Comparison of ENCODE assay signal across 7 mouse cellular contexts in the genomic region with DNA sequence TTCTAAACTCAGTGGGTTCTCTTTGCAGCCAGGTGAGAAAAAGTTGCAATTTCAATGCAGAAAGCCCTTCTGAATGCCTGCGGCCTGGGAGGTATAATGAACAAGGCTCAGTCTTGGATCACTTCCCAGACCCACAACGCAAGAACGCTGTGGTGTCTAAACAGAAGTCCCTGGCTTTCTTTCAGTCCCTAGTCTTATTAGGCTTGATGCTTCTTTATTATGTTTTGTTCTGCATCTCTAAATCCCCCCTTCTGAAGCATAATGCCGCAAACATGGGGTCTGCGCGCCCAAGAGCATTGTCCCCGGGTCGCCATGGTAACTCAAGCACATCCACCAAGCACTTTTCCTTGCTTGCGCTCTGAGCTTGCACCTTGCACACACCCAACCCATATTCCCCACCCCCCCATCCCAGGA.
DNase-seq lines count a peak whose midpoint lies in the region; ATAC-seq and TF ChIP-seq lines count a peak whose summit lies in the region.

No protein-coding gene starts in this region.

- H3K9ac ChIP-seq in forebrain, postnatal 0 days = peak overlapping the region; percentile 18; the same call in 1 of the 2 replicates
- H3K9ac ChIP-seq in neural tube, embryonic 15.5 days (replicated peaks) = no peak overlapping the region

- H3K4me1 ChIP-seq in forebrain, postnatal 0 days (ENCODE audit: insufficient read depth) = peaks cover 20% of the 10 kb centered on the region
- peaks cover 28% of the 10 kb centered on the region for H3K4me1 ChIP-seq in neural tube, embryonic 15.5 days

- no peaks in the 10 kb centered on the region for H3K9me3 ChIP-seq in forebrain, postnatal 0 days (ENCODE audit: low read length)
- no peaks in the 10 kb centered on the region for H3K9me3 ChIP-seq in neural tube, embryonic 15.5 days (replicated peaks)

- WGBS in forebrain, postnatal 0 days = 12% methylated on average over 9 of the region's 9 CpGs
- WGBS in neural tube, embryonic 15.5 days = 23% methylated on average over 9 of the region's 9 CpGs

- H3K4me3 ChIP-seq in forebrain, postnatal 0 days (ENCODE audit: low read depth, low read length) = peak overlapping the region; percentile 19
- no peak overlapping the region for H3K4me3 ChIP-seq in neural tube, embryonic 15.5 days (replicated peaks)

- H3K4me2 ChIP-seq in forebrain, postnatal 0 days (ENCODE audit: low read depth) = peak overlapping the region; percentile 38
- H3K4me2 ChIP-seq in neural tube, embryonic 15.5 days = peak overlapping the region; percentile 32

- peak; percentile 87 for ATAC-seq in forebrain, postnatal 0 days
- peak; percentile 56 for ATAC-seq in neural tube, embryonic 15.5 days (ENCODE audit: low FRiP score)

- H3K36me3 ChIP-seq in forebrain, postnatal 0 days (ENCODE audit: insufficient read depth) = no peaks in the 10 kb centered on the region
- H3K36me3 ChIP-seq in neural tube, embryonic 15.5 days = no peaks in the 10 kb centered on the region

- no peaks in the 10 kb centered on the region for H3K27me3 ChIP-seq in forebrain, postnatal 0 days (ENCODE audit: insufficient read depth, low read length)
- no peaks in the 10 kb centered on the region for H3K27me3 ChIP-seq in neural tube, embryonic 15.5 days (replicated peaks)

- TF ChIP-seq CTCF in forebrain, postnatal 0 days (IDR thresholded peaks at IDR 0.05; ENCODE audit: low read depth) = no peak

- H3K27ac ChIP-seq in forebrain, postnatal 0 days (ENCODE audit: low read depth, low read length) = peak overlapping the region; percentile 58
- peak overlapping the region; percentile 62 for H3K27ac ChIP-seq in neural tube, embryonic 15.5 days (replicated peaks)

- peak; percentile 30 for DNase-seq in MN1 (ENCODE audit: low spot score)
- peak; percentile 78 for DNase-seq in brain, adult 2 months (ENCODE audit: low read depth, low spot score)
- peak; percentile 76 for DNase-seq in forebrain, postnatal 0 days
- peak; percentile 36 to 60 for DNase-seq in lung, adult 18-20 months
- no peak for DNase-seq in heart, adult 11 months
- DNase-seq in gastrocnemius, postnatal 25 days = no peak

Comparison
In these comparisons a context has a peak if more than half of its experiments do, and no peak if none do; other contexts are left out.
1. DNase-seq: peak in MN1 (single experiment), brain, adult 2 months (single experiment), forebrain, postnatal 0 days (single experiment) and lung, adult 18-20 months (2 of 2); none in heart, adult 11 months (single experiment) and gastrocnemius, postnatal 25 days (single experiment).